In genomic region chr10:52787075-52787474, GRCm38 (mm10) we compare ENCODE assay signal across 16 mouse cellular contexts.
A peak's percentile ranks its signal among the peaks of the same experiment; 100 is the strongest.
DNase-seq lines count a peak whose midpoint lies in the region; ATAC-seq and TF ChIP-seq lines count a peak whose summit lies in the region.
"Had no signal": no experiment of that assay in that cellular context is flagged by ENCODE, and none has a peak within 500 bp of the region (broad histone marks: within the 10 kb centered on the region; RNA-seq: fewer than 3 reads in every experiment).

No protein-coding gene starts in this region.

- no peak for TF ChIP-seq EP300 in lung, postnatal 0 days (IDR thresholded peaks at IDR 0.05)

- peaks cover 2% of the 10 kb centered on the region; the same call in 1 of the 2 replicates for H3K4me1 ChIP-seq in forebrain, embryonic 14.5 days (ENCODE audit: control insufficient read depth, insufficient read depth, low read length)
- peaks cover 5% of the 10 kb centered on the region; the same call in 1 of the 2 replicates for H3K4me1 ChIP-seq in forebrain, embryonic 12.5 days
- no peaks in the 10 kb centered on the region for H3K4me1 ChIP-seq in lung, postnatal 0 days (ENCODE audit: insufficient read depth, low read depth, low read length)
- H3K4me1 ChIP-seq: heart, embryonic 10.5 days; liver, embryonic 13.5 days; midbrain, embryonic 15.5 days had no signal

- no peak overlapping the region for H3K4me2 ChIP-seq in forebrain, embryonic 14.5 days (ENCODE audit: low read length)
- no peak overlapping the region for H3K4me2 ChIP-seq in forebrain, embryonic 12.5 days
- no peak overlapping the region for H3K4me2 ChIP-seq in lung, postnatal 0 days (replicated peaks; ENCODE audit: low read depth, low read length)
- H3K4me2 ChIP-seq: liver, embryonic 13.5 days; midbrain, embryonic 15.5 days had no signal

- no peaks in the 10 kb centered on the region for H3K9me3 ChIP-seq in forebrain, embryonic 14.5 days (replicated peaks; ENCODE audit: control insufficient read depth, low read length)
- H3K9me3 ChIP-seq in forebrain, embryonic 12.5 days: no peaks in the 10 kb centered on the region
- H3K9me3 ChIP-seq in lung, postnatal 0 days (ENCODE audit: low read length): no peaks in the 10 kb centered on the region
- H3K9me3 ChIP-seq: heart, embryonic 10.5 days; liver, embryonic 13.5 days; midbrain, embryonic 15.5 days had no signal

- no peak overlapping the region for H3K9ac ChIP-seq in forebrain, embryonic 14.5 days (ENCODE audit: low read length)
- H3K9ac ChIP-seq in forebrain, embryonic 12.5 days: no peak overlapping the region
- no peak overlapping the region for H3K9ac ChIP-seq in lung, postnatal 0 days (replicated peaks; ENCODE audit: low read depth)
- H3K9ac ChIP-seq: liver, embryonic 13.5 days; midbrain, embryonic 15.5 days had no signal

- H3K27me3 ChIP-seq in forebrain, embryonic 14.5 days (replicated peaks; ENCODE audit: control insufficient read depth, insufficient read depth, low read length): no peaks in the 10 kb centered on the region
- H3K27me3 ChIP-seq in forebrain, embryonic 12.5 days: no peaks in the 10 kb centered on the region
- H3K27me3 ChIP-seq in lung, postnatal 0 days (replicated peaks; ENCODE audit: insufficient read depth, low read length): no peaks in the 10 kb centered on the region
- H3K27me3 ChIP-seq: liver, embryonic 13.5 days; midbrain, embryonic 15.5 days had no signal

- peak; percentile 68; the same call in 1 of the 2 replicates for ATAC-seq in forebrain, embryonic 14.5 days
- ATAC-seq in forebrain, embryonic 12.5 days (ENCODE audit: low FRiP score): no peak
- ATAC-seq in frontal cortex, adult (ENCODE audit: low TSS enrichment): peak; percentile 88
- no peak for ATAC-seq in lung, postnatal 0 days
- ATAC-seq: midbrain, embryonic 15.5 days had no signal

- 81% methylated on average over 2 of the region's 2 CpGs for WGBS in forebrain, embryonic 14.5 days
- 81% methylated on average over 2 of the region's 2 CpGs for WGBS in forebrain, embryonic 12.5 days
- 74% methylated on average over 2 of the region's 2 CpGs for WGBS in lung, postnatal 0 days

- no peak overlapping the region for H3K27ac ChIP-seq in forebrain, embryonic 14.5 days (ENCODE audit: low read depth, low read length)
- H3K27ac ChIP-seq in forebrain, embryonic 12.5 days: no peak overlapping the region
- H3K27ac ChIP-seq in lung, postnatal 0 days (ENCODE audit: low read length): no peak overlapping the region
- H3K27ac ChIP-seq: heart, embryonic 10.5 days; liver, embryonic 13.5 days; midbrain, embryonic 15.5 days had no signal

- DNase-seq in forebrain, embryonic 14.5 days (ENCODE audit: low spot score): peak; percentile 47
- DNase-seq in layer of hippocampus, postnatal 14 days (ENCODE audit: low spot score in 2 of 2): peak; percentile 15 to 71
- peak; percentile 69 to 79 for DNase-seq in right cerebral cortex, postnatal 10 days (ENCODE audit: low spot score in 2 of 2)
- no peak for DNase-seq in lung, postnatal 0 days (ENCODE audit: low spot score)
- DNase-seq in adrenal gland, adult 8-10 months: no peak
- DNase-seq in urinary bladder, postnatal 36 days (ENCODE audit: low spot score in 2 of 2): no peak
- DNase-seq: adrenal gland, postnatal 36 days; gastrocnemius, postnatal 14 days; heart, postnatal 36 days; kidney, adult 9 months; liver, embryonic 13.5 days; lung, postnatal 4 days had no signal

- no peak for TF ChIP-seq CTCF in lung, postnatal 0 days (IDR thresholded peaks at IDR 0.05)

- no peaks in the 10 kb centered on the region for H3K36me3 ChIP-seq in forebrain, embryonic 14.5 days (ENCODE audit: control insufficient read depth, insufficient read depth, low read length)
- H3K36me3 ChIP-seq in forebrain, embryonic 12.5 days (replicated peaks): no peaks in the 10 kb centered on the region
- H3K36me3 ChIP-seq in lung, postnatal 0 days (ENCODE audit: insufficient read depth, low read length): no peaks in the 10 kb centered on the region
- H3K36me3 ChIP-seq: heart, embryonic 10.5 days; liver, embryonic 13.5 days; midbrain, embryonic 15.5 days had no signal

- no peak overlapping the region for H3K4me3 ChIP-seq in forebrain, embryonic 14.5 days (ENCODE audit: low read depth, low read length)
- no peak overlapping the region for H3K4me3 ChIP-seq in forebrain, embryonic 12.5 days (replicated peaks)
- H3K4me3 ChIP-seq in lung, postnatal 0 days (ENCODE audit: low read depth, low read length): no peak overlapping the region
- H3K4me3 ChIP-seq: heart, embryonic 10.5 days; liver, embryonic 13.5 days; midbrain, embryonic 15.5 days had no signal

Comparison
In these comparisons a context has a peak if more than half of its experiments do, and no peak if none do; other contexts are left out.
1. ATAC-seq: peak in forebrain, embryonic 14.5 days (single experiment) and frontal cortex, adult (single experiment); none in forebrain, embryonic 12.5 days (single experiment) and lung, postnatal 0 days (single experiment).
2. DNase-seq: peak in forebrain, embryonic 14.5 days (single experiment), layer of hippocampus, postnatal 14 days (2 of 2) and right cerebral cortex, postnatal 10 days (2 of 2); none in lung, postnatal 0 days (single experiment), adrenal gland, adult 8-10 months (single experiment) and urinary bladder, postnatal 36 days (0 of 2).